Mouse (Mus musculus) T-cell, adult 66 days (primary cell): Measurements from ENCODE around the gene Gm9603. TPM values are rescaled to one million over a fixed set of nuclear protein-coding genes. Genes with fewer than 3 reads are reported as not detected.

Experiments
- total RNA-seq, 2 experiments: library from RNA; stranded (reverse); gene quantifications; 3 replicates in 1 of 2; 4 replicates in 1 of 2; pipeline ENCODE4 v1.2.4; 2023

Gene Gm9603
- total RNA-seq, result not detected

GRCm38 (mm10) chr14:5687357-5687756, at the start of gene Gm9603:
Gene Gm9603 (minus strand): TSS chr14:5687457.

DNA sequence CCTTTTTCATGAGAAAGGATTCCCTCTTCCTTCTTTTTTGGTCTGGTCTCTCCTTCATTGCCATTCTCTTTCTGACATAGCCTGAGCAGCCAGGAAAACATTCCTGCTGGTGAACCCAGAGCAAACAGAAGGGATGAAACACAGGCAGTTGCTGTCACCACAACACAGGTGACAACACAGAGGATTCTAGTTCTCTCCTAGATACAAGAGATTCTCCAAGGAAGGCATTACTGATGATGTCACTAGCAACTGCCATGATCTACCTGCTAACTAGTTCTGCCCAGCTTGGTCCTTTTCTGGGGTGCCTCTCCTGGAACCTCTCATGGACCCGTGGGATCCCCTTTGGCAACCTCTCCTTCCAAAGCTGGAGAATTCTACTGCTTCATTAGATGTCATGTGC, 54.3 kb downstream of the Gm9603 start, which contains the start of gene Gm8265:
Gene Gm8265, minus strand, starts transcription at position 101 of the 400 bp plus-strand sequence.

Other genes with a start within 250 kb of the Gm9603 start
- gene Gm3194, start 232.0 kb downstream of the Gm9603 start, total RNA-seq, result 1 to 10 TPM in 1 of 2 experiments, under 1 TPM in 1; 0.76 to 1.2 TPM
- gene Gm8246, start 209.6 kb downstream of the Gm9603 start, total RNA-seq, result not detected
- gene Gm3187, start 203.2 kb downstream of the Gm9603 start, total RNA-seq, result not detected
- gene Gm3488, start 185.8 kb downstream of the Gm9603 start, total RNA-seq, result under 1 TPM in 1 of 2 experiments, not detected in 1; 0.71 TPM
- not detected for gene Gm3532, start 149.0 kb downstream of the Gm9603 start, total RNA-seq
- not detected for gene Gm8265, start 54.4 kb downstream of the Gm9603 start, total RNA-seq
- gene Gm3373, start 54.1 kb upstream of the Gm9603 start, total RNA-seq, result under 1 TPM in 1 of 2 experiments, not detected in 1; 0.59 TPM
- gene Gm3383, start 120.5 kb upstream of the Gm9603 start, total RNA-seq, result 1 to 10 TPM; 1.0 to 1.3 TPM
- gene Gm3424, start 142.9 kb upstream of the Gm9603 start, total RNA-seq, result not detected
- gene Gm8237, start 192.9 kb upstream of the Gm9603 start, total RNA-seq, result under 1 TPM in 1 of 2 experiments, not detected in 1; 0.83 TPM